Mouse (Mus musculus) right cerebral cortex, adult 18-20 months (tissue): ENCODE measurements around the gene 2210017I01Rik.

Source experiments
- DNase-seq: peaks from one replicate; pipeline ENCODE4 v3.0.0; 2022; ENCODE audit warnings: mixed read lengths

2210017I01Rik gene

GRCm38 (mm10) chr3:92607392-92607791 lies at the start of gene 2210017I01Rik:
2210017I01Rik (minus strand) TSS chr3:92607492.
- DNase-seq, result no peak

GRCm38 (mm10) chr3:92656826-92657225 lies 49.5 kb upstream of the 2210017I01Rik start, which contains the start of gene Lce1b:
Lce1b (minus strand) TSS chr3:92656926.
- DNase-seq, result no peak

GRCm38 (mm10) chr3:92648207-92648606 lies 40.9 kb upstream of the 2210017I01Rik start, which contains the start of gene Lce1a1:
Lce1a1 (minus strand) TSS chr3:92648307.
- no peak for DNase-seq

- DNase-seq, result no peak
These were observed 32.6 kb upstream of the 2210017I01Rik start for GRCm38 (mm10) chr3:92639854-92640253.

GRCm38 (mm10) chr3:92638653-92638991 lies 31.3 kb upstream of the 2210017I01Rik start:
- no peak for DNase-seq

- no peak for DNase-seq
These were observed 30.7 kb upstream of the 2210017I01Rik start for GRCm38 (mm10) chr3:92637745-92638652.

- DNase-seq, result no peak
These were observed 14.3 kb upstream of the 2210017I01Rik start, which contains the start of gene Lce6a for GRCm38 (mm10) chr3:92621560-92621959. Lce6a (minus strand) TSS chr3:92621660.

GRCm38 (mm10) chr3:92609804-92610203 lies 2.5 kb upstream of the 2210017I01Rik start:
- DNase-seq, result no peak

GRCm38 (mm10) chr3:92602169-92602568 lies 5.1 kb downstream of the 2210017I01Rik start:
- DNase-seq, result no peak

GRCm38 (mm10) chr3:92600456-92600855 lies 6.8 kb downstream of the 2210017I01Rik start:
- DNase-seq, result no peak

GRCm38 (mm10) chr3:92599973-92600372 lies 7.3 kb downstream of the 2210017I01Rik start:
- DNase-seq, result no peak

GRCm38 (mm10) chr3:92598429-92598828 lies 8.9 kb downstream of the 2210017I01Rik start:
- no peak for DNase-seq

GRCm38 (mm10) chr3:92588858-92589257 lies 18.4 kb downstream of the 2210017I01Rik start, which contains the start of gene Smcp:
Smcp (minus strand) TSS chr3:92588997.
- no peak for DNase-seq

- DNase-seq, result no peak
These were observed 20.1 kb downstream of the 2210017I01Rik start for GRCm38 (mm10) chr3:92587190-92587589.

- no peak for DNase-seq
These were observed 22.2 kb downstream of the 2210017I01Rik start for GRCm38 (mm10) chr3:92585055-92585454.

- no peak for DNase-seq
These were observed 24.0 kb downstream of the 2210017I01Rik start for GRCm38 (mm10) chr3:92583164-92583826.

GRCm38 (mm10) chr3:92579508-92579907 lies 27.8 kb downstream of the 2210017I01Rik start:
- DNase-seq, result no peak

- no peak for DNase-seq
These were observed 28.5 kb downstream of the 2210017I01Rik start for GRCm38 (mm10) chr3:92578652-92579413.

GRCm38 (mm10) chr3:92573449-92574041 lies 33.7 kb downstream of the 2210017I01Rik start, which contains the start of gene Ivl:
Ivl (minus strand) TSS chr3:92573735.
- no peak for DNase-seq

- DNase-seq, result no peak
These were observed 34.7 kb downstream of the 2210017I01Rik start for GRCm38 (mm10) chr3:92572514-92573155.

- DNase-seq, result no peak
These were observed 38.5 kb downstream of the 2210017I01Rik start for GRCm38 (mm10) chr3:92568752-92569151.

- no peak for DNase-seq
These were observed 41.9 kb downstream of the 2210017I01Rik start for GRCm38 (mm10) chr3:92565418-92565817.
